ENCODE assay signal across 23 mouse cellular contexts in genomic region chr14:46202818-46203217, GRCm38 (mm10).
A peak's percentile ranks its signal among the peaks of the same experiment; 100 is the strongest.
DNase-seq lines count a peak whose midpoint lies in the region; ATAC-seq and TF ChIP-seq lines count a peak whose summit lies in the region.
"Had no signal": no experiment of that assay in that cellular context is flagged by ENCODE, and none has a peak within 500 bp of the region (broad histone marks: within the 10 kb centered on the region; RNA-seq: fewer than 3 reads in every experiment).

No protein-coding gene starts in this region.

- TF ChIP-seq POLR2A in liver, adult 2 months (IDR thresholded peaks at IDR 0.05; ENCODE audit: extremely low read depth, insufficient read depth, low read length) = no peak

- H3K79me2 ChIP-seq in liver, adult 2 months (ENCODE audit: control insufficient read depth, insufficient read depth, low read length) = no peaks in the 10 kb centered on the region

- no peak overlapping the region for H3K27ac ChIP-seq in heart, embryonic 11.5 days (ENCODE audit: low read depth, low read length)
- H3K27ac ChIP-seq in liver, adult 2 months (replicated peaks; ENCODE audit: insufficient read depth, low read depth, low read length) = no peak overlapping the region
- no peak overlapping the region for H3K27ac ChIP-seq in liver, embryonic 12.5 days
- no peak overlapping the region for H3K27ac ChIP-seq in stomach, postnatal 0 days (replicated peaks)
- H3K27ac ChIP-seq: embryonic facial prominence, embryonic 15.5 days; forebrain, embryonic 15.5 days; heart, embryonic 15.5 days; hindbrain, postnatal 0 days; liver, embryonic 14.5 days; macrophage; midbrain, embryonic 15.5 days; neural tube, embryonic 12.5 days had no signal

- TF ChIP-seq EP300 in stomach, postnatal 0 days (optimal IDR thresholded peaks at IDR 0.05) = no peak

- H3K4me2 ChIP-seq in heart, embryonic 11.5 days = no peak overlapping the region
- no peak overlapping the region for H3K4me2 ChIP-seq in liver, embryonic 12.5 days
- no peak overlapping the region for H3K4me2 ChIP-seq in stomach, postnatal 0 days (replicated peaks; ENCODE audit: low read depth)
- H3K4me2 ChIP-seq: embryonic facial prominence, embryonic 15.5 days; forebrain, embryonic 15.5 days; heart, embryonic 15.5 days; midbrain, embryonic 15.5 days; neural tube, embryonic 12.5 days had no signal

- DNase-seq in heart, postnatal 10 days = peak; percentile 14 to 46
- DNase-seq in liver, adult 2 months (ENCODE audit: extremely low read depth, low read depth, low spot score) = peak; percentile 85
- peak; percentile 91 for DNase-seq in kidney, adult 9 months
- peak; percentile 87 for DNase-seq in kidney, postnatal 36 days
- no peak for DNase-seq in stomach, postnatal 0 days (ENCODE audit: low spot score)
- DNase-seq: B cell, adult 2 months; cerebellum, adult 9-10 months; gastrocnemius, postnatal 10 days; heart, adult 11 months; right cerebral cortex, postnatal 14 days had no signal

- no peak overlapping the region for H3K9ac ChIP-seq in heart, embryonic 11.5 days (ENCODE audit: low read depth, low read length)
- no peak overlapping the region for H3K9ac ChIP-seq in liver, adult 2 months (ENCODE audit: low read depth, low read length)
- no peak overlapping the region for H3K9ac ChIP-seq in liver, embryonic 12.5 days
- no peak overlapping the region for H3K9ac ChIP-seq in stomach, postnatal 0 days (ENCODE audit: low read length)
- H3K9ac ChIP-seq: embryonic facial prominence, embryonic 15.5 days; forebrain, embryonic 15.5 days; heart, embryonic 15.5 days; liver, embryonic 14.5 days; midbrain, embryonic 15.5 days; neural tube, embryonic 12.5 days had no signal

- no peak for TF ChIP-seq CTCF in liver, adult 2 months (IDR thresholded peaks at IDR 0.05; ENCODE audit: low read depth, low read length)
- no peak for TF ChIP-seq CTCF in stomach, postnatal 0 days (IDR thresholded peaks at IDR 0.05; ENCODE audit: low read depth)

- no peaks in the 10 kb centered on the region for H3K4me1 ChIP-seq in heart, embryonic 11.5 days (ENCODE audit: control insufficient read depth, insufficient read depth, low read length)
- H3K4me1 ChIP-seq in liver, adult 2 months (ENCODE audit: control insufficient read depth, insufficient read depth, low read length) = no peaks in the 10 kb centered on the region
- no peaks in the 10 kb centered on the region for H3K4me1 ChIP-seq in liver, embryonic 12.5 days
- H3K4me1 ChIP-seq in stomach, postnatal 0 days (replicated peaks; ENCODE audit: control insufficient read depth, insufficient read depth) = no peaks in the 10 kb centered on the region
- H3K4me1 ChIP-seq: embryonic facial prominence, embryonic 15.5 days; forebrain, embryonic 15.5 days; heart, embryonic 15.5 days; midbrain, embryonic 15.5 days; neural tube, embryonic 12.5 days had no signal

- intact Hi-C loops in heart, postnatal 10 days (cut with DNase I) = no loop called here

- no peaks in the 10 kb centered on the region for H3K9me3 ChIP-seq in heart, embryonic 11.5 days (replicated peaks; ENCODE audit: control insufficient read depth, low read length)
- no peaks in the 10 kb centered on the region for H3K9me3 ChIP-seq in liver, embryonic 12.5 days (replicated peaks)
- no peaks in the 10 kb centered on the region for H3K9me3 ChIP-seq in stomach, postnatal 0 days (ENCODE audit: control insufficient read depth, low read length)
- H3K9me3 ChIP-seq: embryonic facial prominence, embryonic 15.5 days; forebrain, embryonic 15.5 days; G1E; heart, embryonic 15.5 days; midbrain, embryonic 15.5 days had no signal

- no peak for ATAC-seq in heart, embryonic 11.5 days (replicated peaks; ENCODE audit: insufficient number of reproducible peaks, low FRiP score, low TSS enrichment)
- no peak for ATAC-seq in liver, embryonic 12.5 days
- no peak for ATAC-seq in stomach, postnatal 0 days (ENCODE audit: low FRiP score, low TSS enrichment)
- ATAC-seq: forebrain, embryonic 15.5 days; hindbrain, postnatal 0 days; intestine, postnatal 0 days; midbrain, embryonic 15.5 days had no signal

- no peak overlapping the region for H3K4me3 ChIP-seq in heart, embryonic 11.5 days (ENCODE audit: low read depth, low read length)
- no peak overlapping the region for H3K4me3 ChIP-seq in liver, adult 2 months (ENCODE audit: insufficient read depth, low read depth, low read length)
- no peak overlapping the region for H3K4me3 ChIP-seq in liver, embryonic 12.5 days
- no peak overlapping the region for H3K4me3 ChIP-seq in stomach, postnatal 0 days (ENCODE audit: low read depth, low read length)
- H3K4me3 ChIP-seq: embryonic facial prominence, embryonic 15.5 days; forebrain, embryonic 15.5 days; heart, embryonic 15.5 days; midbrain, embryonic 15.5 days; neural tube, embryonic 12.5 days had no signal

- H3K36me3 ChIP-seq in heart, embryonic 11.5 days (ENCODE audit: control insufficient read depth, insufficient read depth, low read length) = no peaks in the 10 kb centered on the region
- H3K36me3 ChIP-seq in liver, adult 2 months (ENCODE audit: control insufficient read depth, insufficient read depth, low read length) = no peaks in the 10 kb centered on the region
- H3K36me3 ChIP-seq in liver, embryonic 12.5 days = no peaks in the 10 kb centered on the region
- no peaks in the 10 kb centered on the region for H3K36me3 ChIP-seq in stomach, postnatal 0 days (ENCODE audit: control insufficient read depth, insufficient read depth, low read length)
- H3K36me3 ChIP-seq: embryonic facial prominence, embryonic 15.5 days; forebrain, embryonic 15.5 days; G1E; heart, embryonic 15.5 days; midbrain, embryonic 15.5 days; neural tube, embryonic 12.5 days had no signal

- H3K27me3 ChIP-seq in heart, embryonic 11.5 days (ENCODE audit: control insufficient read depth, insufficient read depth, low read length) = no peaks in the 10 kb centered on the region
- H3K27me3 ChIP-seq in liver, adult 2 months (ENCODE audit: control insufficient read depth, insufficient read depth, low read length) = no peaks in the 10 kb centered on the region
- no peaks in the 10 kb centered on the region for H3K27me3 ChIP-seq in liver, embryonic 12.5 days (replicated peaks)
- H3K27me3 ChIP-seq in stomach, postnatal 0 days (ENCODE audit: control insufficient read depth, insufficient read depth, low read length) = no peaks in the 10 kb centered on the region
- H3K27me3 ChIP-seq: CH12.LX; embryonic facial prominence, embryonic 15.5 days; forebrain, embryonic 15.5 days; heart, embryonic 15.5 days; midbrain, embryonic 15.5 days; neural tube, embryonic 12.5 days had no signal

- 65% methylated on average over 4 of the region's 4 CpGs for WGBS in heart, embryonic 11.5 days (ENCODE audit: insufficient replicate concordance)
- 50% methylated on average over 4 of the region's 4 CpGs for WGBS in liver, adult 2 months
- 63% methylated on average over 4 of the region's 4 CpGs for WGBS in liver, embryonic 12.5 days (ENCODE audit: insufficient replicate concordance)
- 72% methylated on average over 4 of the region's 4 CpGs for WGBS in stomach, postnatal 0 days
